Mouse (Mus musculus): ENCODE measurements around the gene Grik3. TPM values are rescaled to one million over a fixed set of nuclear protein-coding genes. Genes with fewer than 3 reads are reported as not detected.

The Grik3 gene
- total and polyA plus RNA-seq, 2 experiments from 2014 or later = 0.07 to 0.11 TPM

- no peak for DNase-seq (ENCODE audit: low spot score)
- TF ChIP-seq CTCF (IDR thresholded peaks at IDR 0.05; ENCODE audit: low read depth) = no peak
- no peak for TF ChIP-seq EP300 (IDR thresholded peaks at IDR 0.05; ENCODE audit: low read depth)
- no peaks in the 10 kb centered on the region for H3K4me1 ChIP-seq (ENCODE audit: control insufficient read depth, insufficient read depth)
- H3K36me3 ChIP-seq (replicated peaks; ENCODE audit: control insufficient read depth, insufficient read depth, low read length) = no peaks in the 10 kb centered on the region
- H3K27ac ChIP-seq (ENCODE audit: low read depth) = no peak overlapping the region
- H3K4me3 ChIP-seq (ENCODE audit: low read depth, low read length) = no peak overlapping the region
- 46% methylated on average over 8 of the region's 8 CpGs for WGBS
- no peak for ATAC-seq (ENCODE audit: insufficient read depth, low read depth)
- H3K9ac ChIP-seq (replicated peaks; ENCODE audit: low read depth, low read length) = no peak overlapping the region
- no peaks in the 10 kb centered on the region for H3K9me3 ChIP-seq (replicated peaks; ENCODE audit: control insufficient read depth, low read length)
- no peak overlapping the region for H3K4me2 ChIP-seq (ENCODE audit: low read depth, low read length)
- H3K27me3 ChIP-seq (ENCODE audit: control insufficient read depth, insufficient read depth, low read length) = no peaks in the 10 kb centered on the region
Observed at GRCm38 (mm10) chr4:125687078-125687477, 196.6 kb downstream of the Grik3 start.

GRCm38 (mm10) chr4:125695431-125695830 lies 204.9 kb downstream of the Grik3 start:
- no peaks in the 10 kb centered on the region for H3K36me3 ChIP-seq (replicated peaks; ENCODE audit: control insufficient read depth, insufficient read depth, low read length)
- TF ChIP-seq CTCF (IDR thresholded peaks at IDR 0.05; ENCODE audit: low read depth) (no peak), EP300 (IDR thresholded peaks at IDR 0.05; ENCODE audit: low read depth) (no peak)
- ATAC-seq (ENCODE audit: insufficient read depth, low read depth) (no peak), DNase-seq (ENCODE audit: low spot score) (no peak)
- H3K4me3 ChIP-seq (ENCODE audit: low read depth, low read length) = no peak overlapping the region
- no peak overlapping the region for H3K4me2 ChIP-seq (ENCODE audit: low read depth, low read length)
- H3K4me1 ChIP-seq (ENCODE audit: control insufficient read depth, insufficient read depth) = no peaks in the 10 kb centered on the region
- H3K27me3 ChIP-seq (ENCODE audit: control insufficient read depth, insufficient read depth, low read length) = 0 out of 2 replicates have a peak, but pooled peaks cover 5% of the 10 kb centered on the region
- no peak overlapping the region for H3K9ac ChIP-seq (replicated peaks; ENCODE audit: low read depth, low read length)
- H3K9me3 ChIP-seq (replicated peaks; ENCODE audit: control insufficient read depth, low read length) = no peaks in the 10 kb centered on the region
- WGBS = 73% methylated on average over 6 of the region's 6 CpGs
- H3K27ac ChIP-seq (ENCODE audit: low read depth) = no peak overlapping the region

- H3K4me2 ChIP-seq (ENCODE audit: low read depth, low read length) = no peak overlapping the region
- no peak overlapping the region for H3K9ac ChIP-seq (replicated peaks; ENCODE audit: low read depth, low read length)
- 43% methylated on average over 18 of the region's 18 CpGs for WGBS
- no peaks in the 10 kb centered on the region for H3K36me3 ChIP-seq (replicated peaks; ENCODE audit: control insufficient read depth, insufficient read depth, low read length)
- TF ChIP-seq EP300 (IDR thresholded peaks at IDR 0.05; ENCODE audit: low read depth) (no peak), CTCF (IDR thresholded peaks at IDR 0.05; ENCODE audit: low read depth) (no peak)
- 0 out of 2 replicates have a peak, but pooled peaks cover 5% of the 10 kb centered on the region for H3K27me3 ChIP-seq (ENCODE audit: control insufficient read depth, insufficient read depth, low read length)
- ATAC-seq (ENCODE audit: insufficient read depth, low read depth) = no peak
- no peaks in the 10 kb centered on the region for H3K9me3 ChIP-seq (replicated peaks; ENCODE audit: control insufficient read depth, low read length)
- no peak for DNase-seq (ENCODE audit: low spot score)
- no peak overlapping the region for H3K4me3 ChIP-seq (ENCODE audit: low read depth, low read length)
- H3K27ac ChIP-seq (ENCODE audit: low read depth) = no peak overlapping the region
- H3K4me1 ChIP-seq (ENCODE audit: control insufficient read depth, insufficient read depth) = no peaks in the 10 kb centered on the region
Observed at GRCm38 (mm10) chr4:125696182-125696939, 205.9 kb downstream of the Grik3 start.

GRCm38 (mm10) chr4:125697626-125698025 lies 207.1 kb downstream of the Grik3 start:
- Histone ChIP-seq H3K9ac (replicated peaks; ENCODE audit: low read depth, low read length) (no peak overlapping the region), H3K9me3 (replicated peaks; ENCODE audit: control insufficient read depth, low read length) (no peaks in the 10 kb centered on the region), H3K27me3 (ENCODE audit: control insufficient read depth, insufficient read depth, low read length) (0 out of 2 replicates have a peak, but pooled peaks cover 5% of the 10 kb centered on the region), H3K36me3 (replicated peaks; ENCODE audit: control insufficient read depth, insufficient read depth, low read length) (no peaks in the 10 kb centered on the region), H3K27ac (ENCODE audit: low read depth) (no peak overlapping the region), H3K4me2 (ENCODE audit: low read depth, low read length) (no peak overlapping the region), H3K4me3 (ENCODE audit: low read depth, low read length) (no peak overlapping the region), H3K4me1 (ENCODE audit: control insufficient read depth, insufficient read depth) (no peaks in the 10 kb centered on the region)
- ATAC-seq (ENCODE audit: insufficient read depth, low read depth) (no peak), DNase-seq (ENCODE audit: low spot score) (no peak)
- 28% methylated on average over 9 of the region's 9 CpGs for WGBS
- no peak for TF ChIP-seq EP300 (IDR thresholded peaks at IDR 0.05; ENCODE audit: low read depth)
- no peak for TF ChIP-seq CTCF (IDR thresholded peaks at IDR 0.05; ENCODE audit: low read depth)

GRCm38 (mm10) chr4:125699056-125699455 lies 208.6 kb downstream of the Grik3 start:
- Histone ChIP-seq H3K4me2 (ENCODE audit: low read depth, low read length) (no peak overlapping the region), H3K36me3 (replicated peaks; ENCODE audit: control insufficient read depth, insufficient read depth, low read length) (no peaks in the 10 kb centered on the region), H3K9me3 (replicated peaks; ENCODE audit: control insufficient read depth, low read length) (no peaks in the 10 kb centered on the region), H3K4me1 (ENCODE audit: control insufficient read depth, insufficient read depth) (no peaks in the 10 kb centered on the region), H3K9ac (replicated peaks; ENCODE audit: low read depth, low read length) (no peak overlapping the region), H3K27ac (ENCODE audit: low read depth) (no peak overlapping the region), H3K27me3 (ENCODE audit: control insufficient read depth, insufficient read depth, low read length) (0 out of 2 replicates have a peak, but pooled peaks cover 5% of the 10 kb centered on the region), H3K4me3 (ENCODE audit: low read depth, low read length) (no peak overlapping the region)
- DNase-seq (ENCODE audit: low spot score) = no peak
- 77% methylated on average over 7 of the region's 7 CpGs for WGBS
- no peak for ATAC-seq (ENCODE audit: insufficient read depth, low read depth)
- TF ChIP-seq EP300 (IDR thresholded peaks at IDR 0.05; ENCODE audit: low read depth) = no peak

GRCm38 (mm10) chr4:125700331-125700730 lies 209.8 kb downstream of the Grik3 start:
- H3K4me2 ChIP-seq (ENCODE audit: low read depth, low read length) = no peak overlapping the region
- no peak for DNase-seq (ENCODE audit: low spot score)
- H3K4me1 ChIP-seq (ENCODE audit: control insufficient read depth, insufficient read depth) = no peaks in the 10 kb centered on the region
- no peak overlapping the region for H3K4me3 ChIP-seq (ENCODE audit: low read depth, low read length)
- H3K9me3 ChIP-seq (replicated peaks; ENCODE audit: control insufficient read depth, low read length) = no peaks in the 10 kb centered on the region
- WGBS = 67% methylated on average over 8 of the region's 8 CpGs
- H3K27me3 ChIP-seq (ENCODE audit: control insufficient read depth, insufficient read depth, low read length) = 0 out of 2 replicates have a peak, but pooled peaks cover 5% of the 10 kb centered on the region
- H3K27ac ChIP-seq (ENCODE audit: low read depth) = no peak overlapping the region
- no peak for TF ChIP-seq CTCF (IDR thresholded peaks at IDR 0.05; ENCODE audit: low read depth)
- no peak for TF ChIP-seq EP300 (IDR thresholded peaks at IDR 0.05; ENCODE audit: low read depth)
- H3K9ac ChIP-seq (replicated peaks; ENCODE audit: low read depth, low read length) = no peak overlapping the region
- no peak for ATAC-seq (ENCODE audit: insufficient read depth, low read depth)
- H3K36me3 ChIP-seq (replicated peaks; ENCODE audit: control insufficient read depth, insufficient read depth, low read length) = no peaks in the 10 kb centered on the region
